Mouse (Mus musculus): ENCODE measurements around the gene 1700028P14Rik. TPM values are rescaled to one million over a fixed set of nuclear protein-coding genes. Genes with fewer than 3 reads are reported as not detected.
A peak's percentile ranks its signal among the peaks of the same experiment; 100 is the strongest.

Gene 1700028P14Rik
- polyA plus RNA-seq, 1 experiment from 2014 or later: 2.4 TPM

- ATAC-seq (replicated peaks): no peak
- H3K4me2 ChIP-seq: no peak overlapping the region
- WGBS: 72% methylated on average over 4 of the region's 4 CpGs
- H3K27ac ChIP-seq: no peak overlapping the region
- no peak overlapping the region for H3K4me3 ChIP-seq
- no peaks in the 10 kb centered on the region for H3K4me1 ChIP-seq
- no peaks in the 10 kb centered on the region for H3K9me3 ChIP-seq
- H3K9ac ChIP-seq: no peak overlapping the region
- no peaks in the 10 kb centered on the region for H3K27me3 ChIP-seq (replicated peaks)
- H3K36me3 ChIP-seq (replicated peaks): no peaks in the 10 kb centered on the region
These were observed 5.7 kb upstream of the 1700028P14Rik start for GRCm38 (mm10) chr19:23658350-23658749.

GRCm38 (mm10) chr19:23657261-23657932, 4.8 kb upstream of the 1700028P14Rik start:
- Histone ChIP-seq H3K36me3 (replicated peaks) (no peaks in the 10 kb centered on the region), H3K4me2 (no peak overlapping the region), H3K4me1 (no peaks in the 10 kb centered on the region), H3K9ac (no peak overlapping the region), H3K9me3 (no peaks in the 10 kb centered on the region), H3K27me3 (replicated peaks) (no peaks in the 10 kb centered on the region), H3K27ac (no peak overlapping the region), H3K4me3 (no peak overlapping the region)
- no peak for ATAC-seq (replicated peaks)
- WGBS: 72% methylated on average over 12 of the region's 12 CpGs

GRCm38 (mm10) chr19:23653154-23653553, 542 bp upstream of the 1700028P14Rik start:
- no peaks in the 10 kb centered on the region for H3K36me3 ChIP-seq (replicated peaks)
- no peak overlapping the region; the same call in 1 of the 2 replicates for H3K4me2 ChIP-seq
- H3K27me3 ChIP-seq (replicated peaks): no peaks in the 10 kb centered on the region
- WGBS: 95% methylated on average over 5 of the region's 5 CpGs
- peak; percentile 60 for ATAC-seq (replicated peaks)
- H3K9ac ChIP-seq: no peak overlapping the region
- no peaks in the 10 kb centered on the region for H3K4me1 ChIP-seq
- no peak overlapping the region for H3K27ac ChIP-seq
- H3K9me3 ChIP-seq: no peaks in the 10 kb centered on the region
- H3K4me3 ChIP-seq: no peak overlapping the region

- 92% methylated on average over 7 of the region's 7 CpGs for WGBS
- H3K4me3 ChIP-seq: no peak overlapping the region
- no peak overlapping the region for H3K4me2 ChIP-seq
- ATAC-seq (replicated peaks): no peak
- no peak overlapping the region for H3K9ac ChIP-seq
- H3K9me3 ChIP-seq: no peaks in the 10 kb centered on the region
- no peaks in the 10 kb centered on the region for H3K36me3 ChIP-seq (replicated peaks)
- H3K27ac ChIP-seq: no peak overlapping the region
- no peaks in the 10 kb centered on the region for H3K4me1 ChIP-seq
- no peaks in the 10 kb centered on the region for H3K27me3 ChIP-seq (replicated peaks)
These were observed 5.3 kb downstream of the 1700028P14Rik start for GRCm38 (mm10) chr19:23647308-23647707.

- no peak overlapping the region for H3K4me2 ChIP-seq
- H3K36me3 ChIP-seq (replicated peaks): no peaks in the 10 kb centered on the region
- no peak overlapping the region for H3K9ac ChIP-seq
- H3K27ac ChIP-seq: no peak overlapping the region
- H3K27me3 ChIP-seq (replicated peaks): no peaks in the 10 kb centered on the region
- WGBS: 70% methylated on average over 7 of the region's 7 CpGs
- no peak for ATAC-seq (replicated peaks)
- H3K4me1 ChIP-seq: no peaks in the 10 kb centered on the region
- no peak overlapping the region for H3K4me3 ChIP-seq
- H3K9me3 ChIP-seq: no peaks in the 10 kb centered on the region
These were observed 7.3 kb downstream of the 1700028P14Rik start for GRCm38 (mm10) chr19:23645347-23645746.

GRCm38 (mm10) chr19:23643819-23644218, 8.8 kb downstream of the 1700028P14Rik start:
- H3K9ac ChIP-seq: no peak overlapping the region
- no peaks in the 10 kb centered on the region for H3K9me3 ChIP-seq
- H3K27me3 ChIP-seq (replicated peaks): no peaks in the 10 kb centered on the region
- H3K27ac ChIP-seq: no peak overlapping the region
- H3K36me3 ChIP-seq (replicated peaks): no peaks in the 10 kb centered on the region
- no peak for ATAC-seq (replicated peaks)
- 99% methylated on average over 5 of the region's 5 CpGs for WGBS
- no peak overlapping the region for H3K4me2 ChIP-seq
- no peak overlapping the region for H3K4me3 ChIP-seq
- H3K4me1 ChIP-seq: no peaks in the 10 kb centered on the region

- WGBS: 26% methylated on average over 5 of the region's 5 CpGs
- no peak overlapping the region for H3K27ac ChIP-seq
- no peaks in the 10 kb centered on the region for H3K27me3 ChIP-seq (replicated peaks)
- H3K9ac ChIP-seq: no peak overlapping the region
- H3K4me2 ChIP-seq: no peak overlapping the region
- no peak overlapping the region for H3K4me3 ChIP-seq
- H3K36me3 ChIP-seq (replicated peaks): no peaks in the 10 kb centered on the region
- ATAC-seq (replicated peaks): no peak
- no peaks in the 10 kb centered on the region for H3K9me3 ChIP-seq
- peaks cover 6% of the 10 kb centered on the region for H3K4me1 ChIP-seq
These were observed 15.8 kb downstream of the 1700028P14Rik start for GRCm38 (mm10) chr19:23636786-23637185.

- H3K27ac ChIP-seq: peak overlapping the region; percentile 48; the same call in 1 of the 2 replicates
- ATAC-seq (replicated peaks): peak; percentile 82
- H3K4me3 ChIP-seq: no peak overlapping the region
- 36% methylated on average over 11 of the region's 11 CpGs for WGBS
- no peaks in the 10 kb centered on the region for H3K27me3 ChIP-seq (replicated peaks)
- no peaks in the 10 kb centered on the region for H3K36me3 ChIP-seq (replicated peaks)
- peaks cover 13% of the 10 kb centered on the region for H3K4me1 ChIP-seq
- no peak overlapping the region for H3K9ac ChIP-seq
- no peak overlapping the region for H3K4me2 ChIP-seq
- no peaks in the 10 kb centered on the region for H3K9me3 ChIP-seq
These were observed 20.8 kb downstream of the 1700028P14Rik start for GRCm38 (mm10) chr19:23631611-23632492.

- Histone ChIP-seq H3K27me3 (replicated peaks) (no peaks in the 10 kb centered on the region), H3K9me3 (no peaks in the 10 kb centered on the region), H3K4me3 (no peak overlapping the region), H3K9ac (no peak overlapping the region), H3K27ac (no peak overlapping the region), H3K4me2 (no peak overlapping the region), H3K4me1 (no peaks in the 10 kb centered on the region), H3K36me3 (replicated peaks) (no peaks in the 10 kb centered on the region)
- no peak for ATAC-seq (replicated peaks)
- WGBS: 88% methylated on average over 7 of the region's 7 CpGs
These were observed 38.3 kb downstream of the 1700028P14Rik start for GRCm38 (mm10) chr19:23614268-23614667.

GRCm38 (mm10) chr19:23609724-23610123, 42.9 kb downstream of the 1700028P14Rik start:
- no peak for ATAC-seq (replicated peaks)
- 75% methylated on average over 4 of the region's 4 CpGs for WGBS
- H3K4me1 ChIP-seq: no peaks in the 10 kb centered on the region
- no peaks in the 10 kb centered on the region for H3K9me3 ChIP-seq
- H3K36me3 ChIP-seq (replicated peaks): no peaks in the 10 kb centered on the region
- no peak overlapping the region for H3K4me3 ChIP-seq
- no peak overlapping the region for H3K27ac ChIP-seq
- H3K27me3 ChIP-seq (replicated peaks): no peaks in the 10 kb centered on the region
- no peak overlapping the region for H3K9ac ChIP-seq
- no peak overlapping the region for H3K4me2 ChIP-seq

- H3K4me3 ChIP-seq: no peak overlapping the region
- 85% methylated on average over 2 of the region's 2 CpGs for WGBS
- H3K4me2 ChIP-seq: no peak overlapping the region
- H3K27ac ChIP-seq: no peak overlapping the region
- H3K9me3 ChIP-seq: no peaks in the 10 kb centered on the region
- H3K4me1 ChIP-seq: no peaks in the 10 kb centered on the region
- no peak overlapping the region for H3K9ac ChIP-seq
- no peaks in the 10 kb centered on the region for H3K27me3 ChIP-seq (replicated peaks)
- H3K36me3 ChIP-seq (replicated peaks): no peaks in the 10 kb centered on the region
- ATAC-seq (replicated peaks): no peak
These were observed 44.7 kb downstream of the 1700028P14Rik start for GRCm38 (mm10) chr19:23607951-23608350.

GRCm38 (mm10) chr19:23594950-23595349, 57.7 kb downstream of the 1700028P14Rik start:
- 91% methylated on average over 3 of the region's 3 CpGs for WGBS

More at GRCm38 (mm10) chr19:23594950-23595349, 57.7 kb downstream of the 1700028P14Rik start:
- no peaks in the 10 kb centered on the region for H3K9me3 ChIP-seq
- no peak overlapping the region for H3K27ac ChIP-seq
- ATAC-seq (replicated peaks): no peak
- no peak overlapping the region for H3K9ac ChIP-seq
- no peaks in the 10 kb centered on the region for H3K27me3 ChIP-seq (replicated peaks)
- no peak overlapping the region for H3K4me3 ChIP-seq
- H3K36me3 ChIP-seq (replicated peaks): no peaks in the 10 kb centered on the region
- no peaks in the 10 kb centered on the region for H3K4me1 ChIP-seq
- no peak overlapping the region for H3K4me2 ChIP-seq

All from midbrain, embryonic 15.5 days (tissue).